Mouse (Mus musculus): Measurements from ENCODE around the gene Adssl1. TPM values are rescaled to one million over a fixed set of nuclear protein-coding genes. Genes with fewer than 3 reads are reported as not detected.
A peak's percentile ranks its signal among the peaks of the same experiment; 100 is the strongest.

Adssl1 gene
- polyA plus RNA-seq, 1 experiment from 2014 or later, result 4.0 TPM

DNA sequence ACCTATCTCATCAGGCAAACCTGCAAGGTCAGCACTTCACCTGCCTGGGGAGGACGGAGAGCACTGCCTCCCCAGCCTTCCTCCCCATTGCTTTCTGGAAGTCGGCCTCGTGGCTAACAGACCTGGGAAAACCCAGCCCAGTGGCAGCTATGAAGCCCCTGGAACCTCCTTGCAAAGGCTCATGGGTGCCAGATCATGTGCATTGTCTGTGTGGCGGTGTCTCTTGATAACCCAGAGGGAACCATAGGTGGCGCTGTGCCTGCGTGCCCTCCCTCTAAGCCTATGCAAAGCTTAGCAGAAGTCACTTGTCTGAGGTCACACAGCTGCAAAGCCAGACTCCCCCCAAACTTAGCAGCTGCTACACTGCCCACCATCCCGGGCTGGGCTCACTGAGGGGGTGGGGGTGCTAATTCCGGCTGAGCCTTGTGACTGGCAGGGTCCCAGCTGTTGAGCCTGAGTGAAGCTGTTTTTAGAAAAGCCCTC lies 1.9 kb upstream of the Adssl1 start:
- WGBS, result 14% methylated on average over 8 of the region's 8 CpGs
- H3K27ac ChIP-seq (replicated peaks), result 0 out of 2 replicates have a peak overlapping the region, but pooled peaks have one; percentile 8
- peak; percentile 81 for DNase-seq (ENCODE audit: low spot score)
- H3K36me3 ChIP-seq (replicated peaks), result no peaks in the 10 kb centered on the region
- H3K27me3 ChIP-seq (replicated peaks; ENCODE audit: low read depth, poor library complexity, severe bottlenecking), result peaks cover 57% of the 10 kb centered on the region
- H3K4me1 ChIP-seq, result peaks cover 42% of the 10 kb centered on the region
- H3K9me3 ChIP-seq, result no peaks in the 10 kb centered on the region
- H3K4me3 ChIP-seq, result no peak overlapping the region

DNA sequence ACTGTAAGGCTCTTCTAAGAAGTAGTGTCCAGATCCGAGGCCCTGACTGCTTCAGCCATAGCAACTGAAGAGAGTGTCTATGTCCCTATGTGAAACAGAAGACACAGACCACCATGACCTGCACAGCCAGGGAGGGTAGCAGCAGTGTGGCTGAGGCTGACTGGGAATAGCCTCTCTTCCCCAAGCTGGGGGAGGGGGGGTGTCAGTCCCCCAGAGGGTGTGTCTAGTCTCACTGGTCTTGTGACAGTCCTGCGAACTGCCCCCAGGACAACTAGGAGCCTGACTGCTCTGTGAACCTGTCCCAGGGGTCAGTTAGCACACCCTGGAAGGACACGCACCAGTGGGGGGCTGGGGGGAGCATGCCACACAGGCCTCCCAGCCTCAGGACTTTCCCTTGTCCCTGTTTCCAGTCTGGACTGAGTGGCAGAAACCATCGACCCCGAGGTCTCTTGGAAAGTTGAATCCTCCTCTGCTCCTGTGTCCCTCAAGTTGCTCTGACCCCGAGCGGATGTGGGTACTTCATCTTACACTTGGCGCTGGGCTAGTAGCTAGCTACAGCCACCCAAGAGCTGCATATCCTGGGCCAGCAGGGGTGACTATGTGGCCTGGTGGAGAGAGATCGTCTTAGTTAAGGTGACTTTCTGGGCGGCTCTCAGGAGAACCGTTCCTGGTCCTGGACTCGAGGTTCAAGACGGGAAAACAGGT lies 712 bp upstream of the Adssl1 start:
- Histone ChIP-seq H3K4me1 (peaks cover 54% of the 10 kb centered on the region), H3K27ac (replicated peaks) (peak overlapping the region; percentile 76; the same call in 1 of the 2 replicates), H3K9me3 (no peaks in the 10 kb centered on the region), H3K4me3 (peak overlapping the region; percentile 69), H3K27me3 (replicated peaks; ENCODE audit: low read depth, poor library complexity, severe bottlenecking) (peaks cover 62% of the 10 kb centered on the region), H3K36me3 (replicated peaks) (no peaks in the 10 kb centered on the region)
- peak; percentile 35 for DNase-seq (ENCODE audit: low spot score)
- WGBS, result 20% methylated on average over 13 of the region's 13 CpGs

- Histone ChIP-seq H3K9me3 (no peaks in the 10 kb centered on the region), H3K27me3 (replicated peaks; ENCODE audit: low read depth, poor library complexity, severe bottlenecking) (peaks cover 62% of the 10 kb centered on the region), H3K27ac (replicated peaks) (peak overlapping the region; percentile 76), H3K4me3 (peak overlapping the region; percentile 69), H3K36me3 (replicated peaks) (no peaks in the 10 kb centered on the region), H3K4me1 (peaks cover 61% of the 10 kb centered on the region)
- WGBS, result 14% methylated on average over 16 of the region's 16 CpGs
- DNase-seq (ENCODE audit: low spot score), result no peak
These were observed 663 bp downstream of the Adssl1 start for GRCm38 (mm10) chr12:112620354-112621061.

- H3K4me1 ChIP-seq, result peaks cover 69% of the 10 kb centered on the region
- peaks cover 62% of the 10 kb centered on the region for H3K27me3 ChIP-seq (replicated peaks; ENCODE audit: low read depth, poor library complexity, severe bottlenecking)
- DNase-seq (ENCODE audit: low spot score), result no peak
- H3K36me3 ChIP-seq (replicated peaks), result no peaks in the 10 kb centered on the region
- WGBS, result 85% methylated on average over 3 of the region's 3 CpGs
- H3K4me3 ChIP-seq, result no peak overlapping the region
- H3K27ac ChIP-seq (replicated peaks), result no peak overlapping the region
- H3K9me3 ChIP-seq, result no peaks in the 10 kb centered on the region
These were observed 2.1 kb downstream of the Adssl1 start for GRCm38 (mm10) chr12:112621900-112622299.

DNA sequence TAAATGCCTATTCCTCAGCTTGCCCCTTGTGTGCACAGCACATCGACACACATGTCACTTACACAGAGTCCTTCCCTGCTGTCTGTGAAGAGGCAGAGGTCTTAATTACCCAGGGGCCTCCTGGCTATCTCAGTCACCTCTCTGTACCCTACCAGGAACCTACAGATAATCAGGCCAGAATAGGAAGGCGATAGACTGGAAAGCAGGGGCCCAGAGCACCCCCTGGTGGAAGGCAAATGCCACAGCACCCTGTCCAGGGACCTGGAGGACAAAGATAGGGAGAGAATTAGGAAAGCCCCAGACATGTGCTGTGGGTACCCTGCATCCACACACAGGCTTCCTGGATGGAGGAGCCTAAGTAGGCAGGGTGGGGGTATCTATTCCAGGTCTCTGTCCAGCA lies 3.9 kb downstream of the Adssl1 start:
- DNase-seq (ENCODE audit: low spot score), result peak; percentile 82
- peaks cover 64% of the 10 kb centered on the region for H3K4me1 ChIP-seq
- peak overlapping the region; percentile 36; the same call in 1 of the 2 replicates for H3K27ac ChIP-seq (replicated peaks)
- H3K9me3 ChIP-seq, result no peaks in the 10 kb centered on the region
- H3K36me3 ChIP-seq (replicated peaks), result no peaks in the 10 kb centered on the region
- H3K4me3 ChIP-seq, result no peak overlapping the region
- 17% methylated on average over 2 of the region's 2 CpGs for WGBS
- H3K27me3 ChIP-seq (replicated peaks; ENCODE audit: low read depth, poor library complexity, severe bottlenecking), result peaks cover 47% of the 10 kb centered on the region

DNA sequence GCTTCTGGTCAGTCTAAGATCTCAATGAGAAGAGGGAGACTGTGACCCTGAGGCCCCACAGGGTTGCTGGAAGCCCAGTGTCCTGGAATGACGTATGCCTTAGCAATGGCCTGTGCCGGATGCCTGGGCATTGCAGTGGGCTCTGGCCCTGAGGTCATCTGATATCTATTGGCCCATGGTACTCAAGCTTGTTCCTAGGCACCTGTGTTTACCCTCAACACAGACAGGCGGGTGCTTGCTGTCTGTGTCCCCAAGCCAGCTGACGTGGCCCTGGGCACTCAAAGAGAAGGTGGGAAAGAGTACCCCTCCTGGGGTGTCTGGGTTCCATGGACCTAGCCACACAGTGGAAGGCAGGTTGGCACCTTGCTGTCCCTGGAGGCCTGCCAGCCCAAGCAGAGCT lies 5.9 kb downstream of the Adssl1 start:
- Histone ChIP-seq H3K27ac (replicated peaks) (no peak overlapping the region), H3K4me1 (peaks cover 53% of the 10 kb centered on the region), H3K27me3 (replicated peaks; ENCODE audit: low read depth, poor library complexity, severe bottlenecking) (peaks cover 27% of the 10 kb centered on the region), H3K9me3 (no peaks in the 10 kb centered on the region), H3K4me3 (no peak overlapping the region), H3K36me3 (replicated peaks) (no peaks in the 10 kb centered on the region)
- WGBS, result 93% methylated on average over 4 of the region's 4 CpGs
- no peak for DNase-seq (ENCODE audit: low spot score)

GRCm38 (mm10) chr12:112626455-112626854 lies 6.6 kb downstream of the Adssl1 start:
- Histone ChIP-seq H3K36me3 (replicated peaks) (no peaks in the 10 kb centered on the region), H3K27ac (replicated peaks) (no peak overlapping the region), H3K27me3 (replicated peaks; ENCODE audit: low read depth, poor library complexity, severe bottlenecking) (peaks cover 20% of the 10 kb centered on the region), H3K9me3 (no peaks in the 10 kb centered on the region), H3K4me3 (no peak overlapping the region), H3K4me1 (peaks cover 49% of the 10 kb centered on the region)
- 79% methylated on average over 6 of the region's 6 CpGs for WGBS
- DNase-seq (ENCODE audit: low spot score), result no peak

- no peak overlapping the region for H3K27ac ChIP-seq (replicated peaks)
- H3K9me3 ChIP-seq, result no peaks in the 10 kb centered on the region
- no peaks in the 10 kb centered on the region for H3K36me3 ChIP-seq (replicated peaks)
- H3K4me1 ChIP-seq, result peaks cover 53% of the 10 kb centered on the region
- DNase-seq (ENCODE audit: low spot score), result no peak
- 61% methylated on average over 7 of the region's 7 CpGs for WGBS
- no peak overlapping the region for H3K4me3 ChIP-seq
- peaks cover 11% of the 10 kb centered on the region for H3K27me3 ChIP-seq (replicated peaks; ENCODE audit: low read depth, poor library complexity, severe bottlenecking)
These were observed 7.4 kb downstream of the Adssl1 start for GRCm38 (mm10) chr12:112627097-112627881.

- no peak for DNase-seq (ENCODE audit: low spot score)
- 89% methylated on average over 6 of the region's 6 CpGs for WGBS
- peaks cover 53% of the 10 kb centered on the region for H3K4me1 ChIP-seq
- 0 out of 2 replicates have a peak overlapping the region, but pooled peaks have one; percentile 49 for H3K4me3 ChIP-seq
- H3K36me3 ChIP-seq (replicated peaks), result no peaks in the 10 kb centered on the region
- peaks cover 3% of the 10 kb centered on the region for H3K27me3 ChIP-seq (replicated peaks; ENCODE audit: low read depth, poor library complexity, severe bottlenecking)
- no peaks in the 10 kb centered on the region for H3K9me3 ChIP-seq
- H3K27ac ChIP-seq (replicated peaks), result 0 out of 2 replicates have a peak overlapping the region, but pooled peaks have one; percentile 25
These were observed 8.4 kb downstream of the Adssl1 start for GRCm38 (mm10) chr12:112628197-112628596.

- WGBS, result 37% methylated on average over 19 of the region's 19 CpGs
- H3K27ac ChIP-seq (replicated peaks), result peak overlapping the region; percentile 60
- no peaks in the 10 kb centered on the region for H3K27me3 ChIP-seq (replicated peaks; ENCODE audit: low read depth, poor library complexity, severe bottlenecking)
- peaks cover 53% of the 10 kb centered on the region for H3K4me1 ChIP-seq
- DNase-seq (ENCODE audit: low spot score), result peak; percentile 83
- H3K4me3 ChIP-seq, result peak overlapping the region; percentile 49
- H3K9me3 ChIP-seq, result no peaks in the 10 kb centered on the region
- H3K36me3 ChIP-seq (replicated peaks), result no peaks in the 10 kb centered on the region
These were observed 9.3 kb downstream of the Adssl1 start for GRCm38 (mm10) chr12:112628928-112629721.

- Histone ChIP-seq H3K27ac (replicated peaks) (no peak overlapping the region), H3K36me3 (replicated peaks) (no peaks in the 10 kb centered on the region), H3K4me3 (no peak overlapping the region), H3K4me1 (peaks cover 49% of the 10 kb centered on the region), H3K27me3 (replicated peaks; ENCODE audit: low read depth, poor library complexity, severe bottlenecking) (no peaks in the 10 kb centered on the region), H3K9me3 (no peaks in the 10 kb centered on the region)
- WGBS, result 93% methylated on average over 12 of the region's 12 CpGs
- no peak for DNase-seq (ENCODE audit: low spot score)
These were observed 10.2 kb downstream of the Adssl1 start for GRCm38 (mm10) chr12:112630029-112630428.

DNA sequence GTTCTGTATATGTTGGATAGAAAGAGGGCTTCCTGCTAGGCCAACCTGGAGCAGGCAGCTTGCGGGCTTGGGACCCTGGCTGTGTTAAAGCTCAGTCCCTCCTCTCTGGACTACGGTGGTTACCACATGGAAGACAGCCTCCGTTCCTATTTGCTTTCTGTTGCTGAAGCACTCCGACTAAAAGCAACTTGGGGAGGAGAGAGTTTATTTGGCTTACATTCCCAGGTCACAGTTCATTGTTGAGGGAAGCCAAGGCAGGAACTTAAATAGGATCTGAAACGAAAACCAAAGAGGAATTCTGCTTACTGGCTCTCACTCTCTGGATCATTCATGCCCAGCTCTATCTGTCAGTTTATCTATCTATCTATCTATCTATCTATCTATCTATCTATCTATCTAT lies 11.0 kb downstream of the Adssl1 start:
- Histone ChIP-seq H3K4me3 (no peak overlapping the region), H3K4me1 (peaks cover 49% of the 10 kb centered on the region), H3K27ac (replicated peaks) (no peak overlapping the region), H3K36me3 (replicated peaks) (no peaks in the 10 kb centered on the region), H3K27me3 (replicated peaks; ENCODE audit: low read depth, poor library complexity, severe bottlenecking) (no peaks in the 10 kb centered on the region), H3K9me3 (no peaks in the 10 kb centered on the region)
- 72% methylated on average over 5 of the region's 5 CpGs for WGBS
- no peak for DNase-seq (ENCODE audit: low spot score)

Data from embryonic facial prominence, embryonic 10.5 days (tissue).